Mouse (Mus musculus) macrophage (primary cell): ENCODE measurements around the gene Tsc22d1. TPM values are rescaled to one million over a fixed set of nuclear protein-coding genes. Genes with fewer than 3 reads are reported as not detected.

Experiments used
- H3K27ac ChIP-seq: fragments of 350-480 bp; formaldehyde crosslinking; 2 replicates; pipeline ENCODE4 v1.9.0; 2021
- H3K36me3 ChIP-seq: fragments of 350-480 bp; formaldehyde crosslinking; 2 replicates; pipeline ENCODE4 v1.9.0; 2021; ENCODE audit errors: inconsistent target
- H3K4me3 ChIP-seq: fragments of 350-480 bp; formaldehyde crosslinking; 2 replicates; pipeline ENCODE4 v1.9.0; 2021; ENCODE audit errors: inconsistent target
- H3K79me2 ChIP-seq: fragments of 350-480 bp; formaldehyde crosslinking; 2 replicates; pipeline ENCODE4 v1.9.0; 2021; ENCODE audit errors: inconsistent target
- WGBS: methylation state at CpG from one replicate; pipeline ENCODE4 v1.1.7; 2026; ENCODE audit warnings: inconsistent platforms; ENCODE audit not compliant: missing documents; 5-methylcytosine and 5-hydroxymethylcytosine counted together
- polyA plus RNA-seq: library from polyadenylated mRNA; stranded (reverse); fragments of 250-400 nt; gene quantifications from 3 replicates; pipeline ENCODE4 v1.2.4, GENCODE M21; 2018; ENCODE audit warnings: inconsistent platforms

Gene Tsc22d1
- polyA plus RNA-seq, 1 experiment from 2014 or later = 33.6 TPM

DNA sequence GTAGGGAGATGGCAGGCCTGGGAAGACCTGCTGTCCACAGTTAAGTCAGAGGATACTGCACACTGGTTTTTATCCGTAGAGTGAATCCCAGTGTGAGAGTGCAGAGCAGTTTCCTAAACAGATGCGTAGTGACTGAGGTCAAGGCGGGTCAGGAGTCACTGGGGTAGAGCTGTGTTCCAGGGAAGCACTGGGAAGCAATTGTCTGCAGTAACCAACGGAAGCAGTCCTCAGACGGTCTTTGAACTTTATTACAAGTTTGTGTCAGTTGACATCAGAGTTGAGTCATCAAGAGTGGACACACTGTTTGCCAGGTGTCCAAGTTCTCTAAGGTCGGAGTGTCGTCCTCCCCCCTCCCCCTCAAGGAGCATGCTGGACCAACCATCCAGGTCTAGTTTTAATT, 6.0 kb downstream of the Tsc22d1 start:
- 95% methylated on average over 7 of the region's 7 CpGs for WGBS
- Histone ChIP-seq H3K4me3 (no peak overlapping the region), H3K27ac (no peak overlapping the region)

DNA sequence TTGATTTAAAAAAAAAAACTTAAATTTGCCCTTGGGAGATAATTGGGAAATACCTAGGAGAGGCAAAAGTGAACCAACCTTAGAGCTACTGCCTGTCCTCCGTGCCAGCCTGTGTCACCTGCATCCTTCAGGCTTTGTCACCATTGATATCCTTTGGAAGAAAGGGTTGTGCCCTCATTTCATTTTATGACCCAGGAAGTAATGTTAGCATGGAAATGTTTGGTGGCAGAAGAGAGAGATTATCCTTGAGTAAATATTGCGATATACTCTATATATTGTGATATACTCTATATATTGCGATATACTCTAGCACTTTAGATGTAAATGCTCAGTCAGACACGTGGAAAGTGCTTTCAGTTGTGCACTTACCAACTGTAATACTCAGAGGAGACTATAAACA, 6.4 kb downstream of the Tsc22d1 start:
- Histone ChIP-seq H3K27ac (no peak overlapping the region), H3K4me3 (no peak overlapping the region), H3K79me2 (peaks cover 11% of the 10 kb centered on the region; the same call in 1 of the 2 replicates), H3K36me3 (peaks cover 20% of the 10 kb centered on the region; the same call in 1 of the 2 replicates)
- WGBS = 94% methylated on average over 4 of the region's 4 CpGs

More for the DNA sequence above, 6.0 kb downstream of the Tsc22d1 start:
- peaks cover 15% of the 10 kb centered on the region; the same call in 1 of the 2 replicates for H3K36me3 ChIP-seq
- peaks cover 13% of the 10 kb centered on the region; the same call in 1 of the 2 replicates for H3K79me2 ChIP-seq

DNA sequence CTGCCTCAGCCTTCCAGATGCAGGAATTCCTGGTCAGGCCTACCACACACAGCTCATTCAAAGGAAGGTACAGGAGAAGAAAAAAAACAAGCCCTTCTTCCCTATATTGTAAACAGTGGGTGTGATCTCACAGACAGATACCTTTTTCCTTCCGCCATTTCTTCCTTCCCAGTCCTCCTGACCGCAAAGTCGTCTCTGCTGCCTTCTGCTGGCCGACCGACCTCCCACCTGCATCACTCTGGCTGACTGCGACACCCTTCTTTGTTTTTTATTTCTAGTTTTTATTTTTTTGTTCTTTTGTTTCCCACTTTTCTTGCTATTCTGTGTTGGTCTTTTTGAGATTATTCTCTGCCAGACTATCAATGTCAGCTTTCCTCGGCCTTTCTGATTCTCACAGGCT, 10.7 kb downstream of the Tsc22d1 start:
- whole genome bisulfite sequencing = 93% methylated on average over 6 of the region's 7 CpGs

DNA sequence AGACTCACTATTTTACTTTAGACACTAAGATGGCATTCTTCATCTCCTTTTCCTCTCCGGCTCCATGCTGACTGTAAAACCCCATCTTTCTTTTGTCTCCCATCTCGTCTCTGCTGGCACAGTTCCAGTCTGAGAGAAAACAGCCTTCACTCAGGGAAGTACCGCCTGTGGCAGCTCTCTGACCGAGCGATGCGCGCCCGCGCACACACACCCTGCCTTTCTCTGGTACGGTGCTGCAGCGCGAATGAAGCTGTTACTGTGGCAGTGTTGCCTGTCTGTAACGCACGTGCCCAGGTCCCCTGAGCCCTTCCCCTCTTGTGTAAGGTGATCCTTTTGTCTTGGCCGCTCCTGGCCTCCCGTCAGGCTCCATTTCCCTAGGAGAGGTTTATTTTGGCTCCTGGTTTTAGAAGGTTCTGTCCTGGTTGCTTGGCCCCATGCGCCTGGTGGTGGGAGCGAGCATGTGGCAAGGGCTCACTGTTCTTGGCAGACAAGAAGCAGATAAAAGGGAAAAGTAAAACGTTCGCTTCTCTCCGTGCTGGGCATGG, 11.3 kb downstream of the Tsc22d1 start:
- H3K36me3 ChIP-seq = peaks cover 7% of the 10 kb centered on the region; the same call in 1 of the 2 replicates
- no peak overlapping the region for H3K27ac ChIP-seq
- 95% methylated on average over 20 of the region's 21 CpGs for WGBS
- H3K4me3 ChIP-seq = no peak overlapping the region
- H3K79me2 ChIP-seq = no peaks in the 10 kb centered on the region; the same call in 1 of the 2 replicates

More for the DNA sequence above, 10.7 kb downstream of the Tsc22d1 start:
- peaks cover 7% of the 10 kb centered on the region; the same call in 1 of the 2 replicates for H3K36me3 ChIP-seq
- no peaks in the 10 kb centered on the region; the same call in 1 of the 2 replicates for H3K79me2 ChIP-seq
- H3K27ac ChIP-seq = no peak overlapping the region
- no peak overlapping the region for H3K4me3 ChIP-seq

DNA sequence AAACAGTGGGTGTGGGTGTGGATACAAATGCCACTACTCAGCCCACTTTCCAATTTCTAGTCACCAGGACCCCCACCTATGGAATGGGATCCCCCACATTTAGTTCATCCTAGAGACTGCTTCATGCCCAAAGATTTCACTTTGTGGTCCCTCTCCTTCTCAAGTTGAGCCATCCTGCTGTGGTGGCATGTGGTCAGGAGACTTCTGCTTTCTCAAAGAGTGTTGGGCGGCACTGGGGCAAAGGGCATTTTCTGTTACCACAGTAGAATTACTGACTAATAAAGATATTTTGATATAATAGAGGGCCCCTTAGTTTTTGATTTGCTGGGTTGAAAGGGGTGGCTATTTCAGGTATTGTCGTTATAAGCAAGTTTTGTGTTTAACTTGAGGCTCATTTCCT, 14.1 kb downstream of the Tsc22d1 start:
- no peak overlapping the region for H3K4me3 ChIP-seq
- no peaks in the 10 kb centered on the region; the same call in 1 of the 2 replicates for H3K79me2 ChIP-seq
- peaks cover 7% of the 10 kb centered on the region; the same call in 1 of the 2 replicates for H3K36me3 ChIP-seq
- 0% methylated on average over 2 of the region's 2 CpGs for WGBS
- H3K27ac ChIP-seq = peak overlapping the region; percentile 22

DNA sequence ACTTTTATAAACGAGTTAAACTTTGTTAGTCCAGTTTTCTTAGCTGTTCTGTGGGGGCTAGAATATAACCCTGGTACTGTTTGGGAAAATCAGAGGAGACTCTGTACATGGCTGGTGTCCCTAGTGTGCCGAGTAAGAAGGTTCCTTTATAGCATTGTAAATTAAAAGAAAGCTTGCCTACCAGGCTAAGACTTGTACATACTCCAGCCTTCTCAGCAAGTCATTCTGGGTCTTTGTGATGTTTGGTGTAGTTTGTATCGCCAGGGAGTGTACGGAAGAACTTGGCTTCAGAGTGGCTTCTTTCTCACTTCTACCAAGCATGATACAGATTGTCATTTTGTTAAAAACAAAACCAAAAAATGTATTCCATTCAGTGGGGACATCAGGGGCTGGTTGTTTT, 17.2 kb downstream of the Tsc22d1 start:
- H3K79me2 ChIP-seq = no peaks in the 10 kb centered on the region; the same call in 1 of the 2 replicates
- H3K27ac ChIP-seq = no peak overlapping the region
- WGBS = 97% methylated on average over 4 of the region's 4 CpGs
- no peak overlapping the region for H3K4me3 ChIP-seq
- H3K36me3 ChIP-seq = no peaks in the 10 kb centered on the region; the same call in 1 of the 2 replicates

DNA sequence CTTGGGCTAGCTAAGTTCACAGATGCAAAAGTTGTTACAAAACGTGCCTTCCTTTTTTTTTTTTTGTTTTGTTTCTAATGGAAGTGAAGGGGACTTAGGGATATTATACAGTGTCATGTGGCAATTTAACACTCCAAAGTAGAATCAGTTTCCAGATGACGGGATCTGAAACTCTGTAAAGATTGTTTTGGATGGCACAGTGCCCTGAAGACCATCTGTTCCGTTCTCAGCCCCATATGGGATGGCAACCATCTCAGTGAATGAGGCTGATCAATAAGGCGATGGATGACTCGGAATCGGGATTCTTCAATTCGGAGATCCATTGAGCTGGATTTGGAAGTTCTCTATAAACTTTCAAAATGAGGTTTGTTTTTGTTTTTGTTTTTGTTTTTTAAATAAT, 17.6 kb downstream of the Tsc22d1 start:
- Histone ChIP-seq H3K27ac (no peak overlapping the region), H3K36me3 (no peaks in the 10 kb centered on the region; the same call in 1 of the 2 replicates), H3K79me2 (no peaks in the 10 kb centered on the region; the same call in 1 of the 2 replicates), H3K4me3 (no peak overlapping the region)
- WGBS = 92% methylated on average over 7 of the region's 7 CpGs

DNA sequence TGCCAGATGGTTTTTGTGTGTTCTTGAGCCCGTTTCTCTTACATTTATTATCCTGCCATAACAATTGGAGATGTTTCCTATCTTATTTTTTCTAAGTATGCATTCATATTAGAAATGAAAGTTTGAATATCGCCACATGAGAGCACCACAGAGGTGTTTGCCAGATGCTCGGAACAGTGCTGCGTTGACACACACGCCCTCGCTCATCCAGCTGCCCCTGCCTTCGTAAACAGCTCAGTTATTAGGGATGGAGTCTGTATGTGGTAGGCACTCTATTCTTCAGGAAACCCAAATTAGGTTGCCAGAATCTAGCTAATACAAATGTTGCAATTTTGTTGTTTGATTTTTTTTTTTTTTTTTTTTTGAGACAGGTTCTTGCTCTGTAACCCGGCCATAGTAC, 18.1 kb downstream of the Tsc22d1 start:
- Histone ChIP-seq H3K27ac (no peak overlapping the region), H3K79me2 (no peaks in the 10 kb centered on the region; the same call in 1 of the 2 replicates), H3K4me3 (no peak overlapping the region), H3K36me3 (no peaks in the 10 kb centered on the region; the same call in 1 of the 2 replicates)
- WGBS = 98% methylated on average over 7 of the region's 8 CpGs

DNA sequence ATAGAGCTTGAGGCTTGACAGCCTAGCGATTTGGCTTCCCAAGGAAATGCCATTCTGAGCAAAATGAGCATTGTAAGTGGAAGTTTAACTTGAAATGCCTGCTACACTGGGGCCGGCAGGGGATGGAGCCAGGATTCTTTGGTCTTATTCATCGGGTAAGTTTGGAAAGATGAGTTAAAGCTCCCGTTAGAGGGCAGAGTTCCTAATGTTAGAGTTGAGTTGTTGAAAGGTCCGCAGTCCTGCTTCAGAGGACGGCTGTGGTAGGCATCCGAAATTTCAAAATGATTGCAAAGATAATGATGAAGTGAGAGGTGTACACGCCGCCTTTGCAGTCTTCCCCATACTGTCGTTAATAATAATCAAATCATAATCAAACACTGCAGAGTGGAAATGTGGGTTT, 27.4 kb downstream of the Tsc22d1 start:
- H3K27ac ChIP-seq = no peak overlapping the region
- WGBS = 97% methylated on average over 10 of the region's 10 CpGs
- no peaks in the 10 kb centered on the region for H3K79me2 ChIP-seq
- peaks cover 12% of the 10 kb centered on the region; the same call in 1 of the 2 replicates for H3K36me3 ChIP-seq
- no peak overlapping the region for H3K4me3 ChIP-seq

DNA sequence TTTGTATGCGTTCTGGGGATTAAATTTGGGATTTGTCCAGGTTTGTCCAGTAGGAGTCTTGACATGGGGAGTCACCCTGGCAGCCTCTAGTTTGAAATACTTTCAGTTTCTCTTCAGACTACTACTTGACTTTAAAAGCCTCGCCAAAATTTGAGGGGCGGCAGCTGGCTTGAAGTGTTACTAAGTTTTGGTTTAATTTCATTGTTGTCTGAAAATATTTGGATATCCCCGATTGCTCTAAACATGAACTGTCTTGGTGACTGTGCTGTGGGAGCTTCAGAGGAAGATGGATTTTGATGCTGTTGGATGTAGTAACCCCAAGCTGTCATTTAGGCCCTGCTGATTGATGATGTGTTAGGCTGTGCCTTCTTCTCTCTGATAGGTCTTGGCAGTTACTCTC, 34.2 kb downstream of the Tsc22d1 start:
- Histone ChIP-seq H3K27ac (no peak overlapping the region), H3K4me3 (no peak overlapping the region), H3K79me2 (no peaks in the 10 kb centered on the region), H3K36me3 (no peaks in the 10 kb centered on the region)
- WGBS = 88% methylated on average over 4 of the region's 4 CpGs

DNA sequence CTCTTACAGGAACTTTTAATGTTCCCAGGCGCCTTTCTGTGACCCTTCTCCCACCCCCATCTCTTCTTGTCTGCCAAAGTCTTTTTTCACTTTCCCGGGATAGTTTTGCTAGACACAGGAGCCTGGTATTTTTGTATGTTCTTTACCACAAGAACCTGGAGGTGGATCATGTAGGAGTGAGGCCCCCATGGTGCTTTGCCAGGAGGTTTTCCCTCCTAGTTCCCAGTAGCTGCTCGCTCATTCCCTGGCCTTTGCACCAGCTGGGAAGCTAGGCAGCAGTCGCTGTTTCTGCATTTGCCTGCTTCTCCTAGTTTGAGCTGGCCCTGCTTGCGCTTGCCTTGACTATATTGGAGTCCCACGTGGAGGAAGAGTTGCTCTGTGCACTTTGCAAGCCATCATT, 36.2 kb downstream of the Tsc22d1 start:
- no peaks in the 10 kb centered on the region for H3K36me3 ChIP-seq
- no peaks in the 10 kb centered on the region for H3K79me2 ChIP-seq
- H3K4me3 ChIP-seq = no peak overlapping the region
- no peak overlapping the region for H3K27ac ChIP-seq
- WGBS = 89% methylated on average over 6 of the region's 6 CpGs

DNA sequence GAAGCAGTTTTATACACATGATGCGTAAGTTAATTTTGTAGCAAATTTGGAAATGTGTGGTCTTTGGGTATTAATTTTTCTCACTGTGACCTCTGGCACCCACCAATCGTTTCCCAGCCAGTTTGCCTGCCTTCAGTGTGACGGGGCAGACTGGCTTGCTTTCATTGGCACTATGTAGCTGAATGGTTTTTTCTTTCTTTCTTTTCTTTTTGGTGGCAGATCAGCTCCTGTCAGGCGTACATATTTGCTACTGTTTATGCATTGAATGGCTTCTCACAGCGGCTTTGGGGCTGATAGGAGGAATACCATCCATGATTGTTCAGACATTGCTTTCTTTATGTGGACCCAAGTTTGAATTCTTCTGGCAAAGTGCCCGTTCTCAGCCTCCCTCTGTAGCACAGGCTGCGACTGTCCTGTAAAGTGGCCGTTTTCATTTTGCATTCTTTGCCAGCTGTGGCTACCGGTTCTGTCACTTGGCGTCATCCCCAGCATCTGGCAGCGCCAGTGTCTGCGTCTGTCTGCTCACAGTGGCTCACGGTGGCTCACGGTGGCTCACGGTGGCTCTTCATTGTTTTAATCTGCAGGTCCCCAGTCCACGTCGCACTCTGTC, 38.1 kb downstream of the Tsc22d1 start:
- Histone ChIP-seq H3K36me3 (no peaks in the 10 kb centered on the region), H3K4me3 (no peak overlapping the region), H3K79me2 (no peaks in the 10 kb centered on the region), H3K27ac (no peak overlapping the region)
- WGBS = 95% methylated on average over 13 of the region's 17 CpGs

DNA sequence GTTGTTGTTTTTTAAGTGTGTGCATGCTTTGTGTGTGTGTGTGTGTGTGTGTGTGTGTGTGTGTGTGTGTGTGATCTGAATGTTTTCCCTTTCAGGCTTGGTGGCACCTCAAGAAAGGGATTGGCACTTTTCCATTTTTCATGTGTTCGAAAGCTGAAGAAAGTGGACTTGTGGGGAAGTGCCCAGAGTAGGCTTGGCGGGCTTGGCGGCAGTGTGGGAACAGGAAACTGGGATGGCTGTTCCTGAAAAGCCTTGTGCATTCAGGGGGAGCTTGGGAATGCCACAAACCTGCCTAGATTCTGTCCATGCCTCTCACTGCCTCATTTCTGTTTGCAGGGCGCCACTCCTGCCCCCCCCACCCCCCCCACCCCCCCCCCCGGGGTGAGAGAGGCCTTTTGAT, 39.9 kb downstream of the Tsc22d1 start:
- Histone ChIP-seq H3K36me3 (no peaks in the 10 kb centered on the region), H3K79me2 (no peaks in the 10 kb centered on the region), H3K27ac (no peak overlapping the region), H3K4me3 (no peak overlapping the region)
- 90% methylated on average over 4 of the region's 5 CpGs for WGBS

DNA sequence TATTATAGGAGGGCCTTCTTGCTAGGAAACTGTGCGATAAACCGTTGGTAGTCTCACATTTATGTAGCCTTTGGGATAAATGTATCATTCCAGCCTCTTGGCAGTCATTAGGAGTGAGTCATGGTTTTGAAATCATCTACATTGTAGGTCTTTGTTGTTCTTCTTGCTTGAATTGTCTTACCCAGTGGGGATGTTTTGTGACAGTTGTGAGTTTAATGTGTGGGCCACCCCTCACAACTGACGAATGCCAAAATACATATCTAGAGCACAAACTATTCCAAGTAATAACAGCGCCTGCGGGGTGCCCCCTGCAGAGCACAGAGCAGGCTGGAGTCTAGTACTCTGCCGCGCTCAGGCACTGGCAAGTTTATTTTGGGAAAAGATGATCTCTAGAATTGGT, 40.4 kb downstream of the Tsc22d1 start:
- WGBS = 99% methylated on average over 7 of the region's 7 CpGs

DNA sequence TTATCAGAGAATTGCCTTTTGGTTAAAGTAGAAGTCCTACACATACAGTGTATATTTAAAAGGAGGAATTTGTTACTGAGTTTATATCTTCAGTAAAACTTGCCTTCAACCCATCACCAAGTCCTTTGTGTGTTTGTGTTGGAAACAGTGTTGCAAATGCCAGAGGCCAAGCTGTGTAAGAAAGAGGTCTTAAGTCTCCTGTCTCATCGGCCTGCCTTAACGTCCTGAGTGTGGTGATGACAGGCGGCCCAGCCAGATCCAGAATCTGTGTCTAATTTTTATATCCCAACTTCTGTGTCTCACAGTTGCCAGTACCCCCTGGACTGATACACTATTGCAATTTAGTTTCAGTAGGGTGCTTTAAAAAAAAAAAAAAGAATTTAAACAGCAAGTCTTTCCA, 42.9 kb downstream of the Tsc22d1 start:
- Histone ChIP-seq H3K4me3 (no peak overlapping the region), H3K79me2 (no peaks in the 10 kb centered on the region), H3K36me3 (no peaks in the 10 kb centered on the region), H3K27ac (no peak overlapping the region)
- WGBS = 94% methylated on average over 3 of the region's 3 CpGs

More for the DNA sequence above, 40.4 kb downstream of the Tsc22d1 start:
- H3K36me3 ChIP-seq = no peaks in the 10 kb centered on the region
- no peak overlapping the region for H3K27ac ChIP-seq
- H3K79me2 ChIP-seq = no peaks in the 10 kb centered on the region
- no peak overlapping the region for H3K4me3 ChIP-seq
